Mouse (Mus musculus) liver, embryonic 11.5 days (tissue): ENCODE results near the gene Gins1. TPM values are rescaled to one million over a fixed set of nuclear protein-coding genes. Genes with fewer than 3 reads are reported as not detected.

Source experiments
- ATAC-seq: fragments of 200-750 bp; cut with Nextera tagmentation; replicated peaks from 2 replicates; pipeline ENCODE4 v1.8.0; 2017; ENCODE audit warnings: moderate number of reproducible peaks, mild to moderate bottlenecking, moderate TSS enrichment, moderate library complexity; ENCODE audit not compliant: low FRiP score
- DNase-seq: peaks from one replicate; pipeline ENCODE4 v3.0.0-alpha.2; 2017; ENCODE audit warnings: low spot score
- H3K27ac ChIP-seq: fragments of 300-500 bp; sonication (generic); 2 replicates; pipeline ENCODE4 v1.5.1; 2014; ENCODE audit warnings: mild to moderate bottlenecking, low read depth, low read length, control low read depth
- H3K27me3 ChIP-seq: fragments of 300-500 bp; sonication (generic); replicated peaks from 2 replicates; pipeline ENCODE4 v1.6.1; 2014; ENCODE audit warnings: low read length, mixed read lengths; ENCODE audit not compliant: control insufficient read depth, insufficient read depth
- H3K36me3 ChIP-seq: fragments of 300-500 bp; sonication (generic); 2 replicates; pipeline ENCODE4 v1.6.1; 2014; ENCODE audit warnings: mild to moderate bottlenecking, low read length, moderate library complexity, mixed read lengths; ENCODE audit not compliant: control insufficient read depth, insufficient read depth
- H3K4me1 ChIP-seq: fragments of 300-500 bp; sonication (generic); replicated peaks from 2 replicates; pipeline ENCODE4 v1.6.1; 2014; ENCODE audit warnings: low read length, mixed read lengths; ENCODE audit not compliant: control insufficient read depth, insufficient read depth
- H3K4me2 ChIP-seq: fragments of 300-500 bp; sonication (generic); 2 replicates; pipeline ENCODE4 v1.6.1; 2014; ENCODE audit warnings: mild to moderate bottlenecking, control low read depth, moderate library complexity
- H3K4me3 ChIP-seq: fragments of 300-500 bp; sonication (generic); 2 replicates; pipeline ENCODE4 v1.5.1; 2014; ENCODE audit warnings: low read depth, low read length, control low read depth
- H3K9ac ChIP-seq: fragments of 300-500 bp; sonication (generic); 2 replicates; pipeline ENCODE4 v1.6.1; 2014; ENCODE audit warnings: low read depth, low read length, control low read depth
- H3K9me3 ChIP-seq: fragments of 300-500 bp; sonication (generic); 2 replicates; pipeline ENCODE4 v1.6.1; 2016; ENCODE audit warnings: low read length, inconsistent platforms, mixed read lengths; ENCODE audit not compliant: control insufficient read depth
- WGBS: fragments of 180-500 bp; shearing (Covaris S2); extraction: QIAGEN DNeasy Blood & Tissue Kit; methylation state at CpG from one replicate; pipeline ENCODE4 v1.1.7; 2014; 5-methylcytosine and 5-hydroxymethylcytosine counted together
- polyA plus RNA-seq: library from polyadenylated mRNA; unstranded; fragments of >200 nt; fragmentation: Nextera tagmentation; extraction: Ambion mirVana; gene quantifications from 2 replicates; pipeline ENCODE4 v1.2.1, GENCODE M21; 2014

Gins1 gene
- polyA plus RNA-seq, 1 experiment from 2014 or later, result 65.8 TPM

DNA sequence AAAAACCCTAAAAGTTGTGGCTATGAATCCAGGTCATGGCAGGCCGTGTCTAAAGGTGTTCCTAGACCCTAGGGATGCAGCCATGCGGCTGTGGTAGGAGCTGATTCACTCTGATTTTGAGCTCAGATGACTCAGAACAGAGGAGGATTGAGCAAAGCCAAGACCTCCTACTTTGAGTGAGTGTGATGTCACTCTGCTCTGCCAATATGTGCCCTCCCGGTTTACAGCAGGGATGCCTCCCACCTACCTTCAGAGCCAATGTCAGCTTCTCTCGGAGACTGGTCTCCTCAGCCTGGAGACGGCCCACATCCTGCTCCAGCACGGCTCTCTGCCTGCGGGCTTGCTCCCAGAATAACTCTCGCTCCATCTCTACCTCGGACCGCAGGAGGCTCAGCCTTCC lies 54.3 kb downstream of the Gins1 start:
- Histone ChIP-seq H3K27ac (no peak overlapping the region), H3K36me3 (peaks cover 9% of the 10 kb centered on the region; the same call in 1 of the 2 replicates), H3K4me3 (no peak overlapping the region), H3K9ac (no peak overlapping the region), H3K4me2 (no peak overlapping the region), H3K4me1 (no peaks in the 10 kb centered on the region), H3K27me3 (no peaks in the 10 kb centered on the region), H3K9me3 (no peaks in the 10 kb centered on the region)
- DNase-seq (no peak), ATAC-seq (no peak)
- 91% methylated on average over 10 of the region's 10 CpGs for WGBS

DNA sequence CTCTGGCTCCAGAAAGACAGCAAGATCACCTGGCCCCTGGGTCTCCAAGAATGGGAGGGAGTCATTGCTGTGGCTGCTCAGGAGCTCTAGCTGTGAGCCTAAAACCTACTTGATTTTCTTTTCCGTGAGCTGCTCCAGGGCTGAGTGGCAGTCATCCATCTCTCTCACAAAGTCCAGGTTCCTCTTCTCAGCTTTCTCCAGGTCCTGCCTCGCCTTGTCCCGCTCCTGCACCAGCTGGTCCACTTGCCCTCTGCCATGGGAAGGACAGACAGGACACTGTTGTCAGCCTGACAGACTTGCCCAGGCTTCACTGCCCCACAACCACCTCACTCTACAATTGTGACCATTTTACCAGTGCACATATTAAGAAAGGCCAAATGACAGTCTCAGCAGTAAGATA lies 58.0 kb downstream of the Gins1 start:
- Histone ChIP-seq H3K27me3 (no peaks in the 10 kb centered on the region), H3K36me3 (peaks cover 8% of the 10 kb centered on the region; the same call in 1 of the 2 replicates), H3K9ac (no peak overlapping the region), H3K27ac (no peak overlapping the region), H3K4me1 (no peaks in the 10 kb centered on the region), H3K9me3 (no peaks in the 10 kb centered on the region), H3K4me3 (no peak overlapping the region), H3K4me2 (no peak overlapping the region)
- 83% methylated on average over 3 of the region's 3 CpGs for WGBS
- DNase-seq (no peak), ATAC-seq (no peak)

DNA sequence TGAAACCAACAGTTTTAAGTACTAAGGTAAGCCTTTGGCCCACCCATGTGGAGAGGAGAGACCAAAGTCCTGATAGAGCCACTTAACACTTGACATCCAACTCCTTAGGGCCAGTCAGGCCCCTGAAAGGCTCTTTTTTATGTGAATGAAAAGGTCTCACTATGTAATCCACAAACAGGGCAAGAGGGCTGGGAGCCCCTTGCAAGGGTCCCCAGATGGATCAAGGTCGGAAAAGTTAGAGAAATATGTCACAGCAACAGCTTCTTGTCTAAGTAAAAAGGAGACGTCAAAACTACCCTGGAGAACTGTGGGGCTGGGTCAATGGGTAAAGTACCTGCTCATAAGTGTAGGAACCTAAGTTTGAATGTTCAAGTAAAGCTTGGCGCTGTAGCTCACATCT lies 59.4 kb downstream of the Gins1 start:
- WGBS, result 92% methylated on average over 3 of the region's 3 CpGs
- Histone ChIP-seq H3K9ac (no peak overlapping the region), H3K4me2 (no peak overlapping the region), H3K9me3 (no peaks in the 10 kb centered on the region), H3K36me3 (peaks cover 2% of the 10 kb centered on the region; the same call in 1 of the 2 replicates), H3K27ac (no peak overlapping the region), H3K4me3 (no peak overlapping the region), H3K27me3 (no peaks in the 10 kb centered on the region), H3K4me1 (no peaks in the 10 kb centered on the region)
- ATAC-seq (no peak), DNase-seq (no peak)

DNA sequence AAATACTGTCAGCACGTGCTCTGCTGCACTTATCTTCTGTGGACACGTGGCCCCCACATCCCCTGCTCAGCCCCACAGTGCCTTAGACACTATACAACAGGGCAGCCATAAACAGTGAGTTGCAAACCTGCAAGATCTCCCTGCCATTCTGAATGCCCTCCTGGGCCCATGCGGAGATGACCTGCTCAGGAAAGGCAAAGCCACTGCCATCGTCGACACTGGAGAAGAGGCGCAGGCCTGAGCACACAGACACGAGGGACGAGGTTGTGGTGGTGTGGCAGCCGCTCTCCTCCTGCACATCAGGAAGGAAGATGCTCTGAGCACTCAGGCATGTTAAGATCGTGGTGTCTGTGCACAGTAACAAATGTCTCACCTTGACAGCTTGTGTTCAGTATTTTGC lies 60.8 kb downstream of the Gins1 start:
- Histone ChIP-seq H3K27me3 (no peaks in the 10 kb centered on the region), H3K4me3 (no peak overlapping the region), H3K27ac (no peak overlapping the region), H3K4me2 (no peak overlapping the region), H3K36me3 (no peaks in the 10 kb centered on the region; the same call in 1 of the 2 replicates), H3K4me1 (no peaks in the 10 kb centered on the region), H3K9ac (no peak overlapping the region), H3K9me3 (no peaks in the 10 kb centered on the region)
- DNase-seq, result no peak
- 87% methylated on average over 10 of the region's 10 CpGs for WGBS
- ATAC-seq, result no peak

DNA sequence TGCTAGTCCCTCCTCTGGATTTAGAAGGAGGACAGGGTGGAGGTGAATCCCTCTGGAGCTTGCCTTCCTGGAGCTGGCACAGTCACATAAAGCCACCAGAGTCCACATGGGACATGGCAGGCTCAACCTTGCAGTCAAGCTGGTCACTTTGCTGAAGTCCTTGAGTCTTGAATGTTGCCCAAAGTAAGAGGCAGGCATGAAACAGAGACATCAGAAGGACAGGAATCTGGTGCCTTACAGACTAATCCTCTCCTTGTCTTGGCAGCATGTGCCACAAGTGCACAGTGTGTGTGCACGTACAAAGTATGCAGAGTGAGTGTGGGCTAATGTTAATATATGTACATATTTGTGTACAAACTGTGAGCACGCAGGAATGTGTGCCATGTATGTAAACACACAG lies 62.3 kb downstream of the Gins1 start:
- ATAC-seq (no peak), DNase-seq (no peak)
- Histone ChIP-seq H3K27ac (no peak overlapping the region), H3K4me1 (no peaks in the 10 kb centered on the region), H3K4me3 (no peak overlapping the region), H3K27me3 (no peaks in the 10 kb centered on the region), H3K9ac (no peak overlapping the region), H3K4me2 (no peak overlapping the region), H3K36me3 (no peaks in the 10 kb centered on the region; the same call in 1 of the 2 replicates), H3K9me3 (no peaks in the 10 kb centered on the region)
- WGBS, result 94% methylated on average over 2 of the region's 2 CpGs

DNA sequence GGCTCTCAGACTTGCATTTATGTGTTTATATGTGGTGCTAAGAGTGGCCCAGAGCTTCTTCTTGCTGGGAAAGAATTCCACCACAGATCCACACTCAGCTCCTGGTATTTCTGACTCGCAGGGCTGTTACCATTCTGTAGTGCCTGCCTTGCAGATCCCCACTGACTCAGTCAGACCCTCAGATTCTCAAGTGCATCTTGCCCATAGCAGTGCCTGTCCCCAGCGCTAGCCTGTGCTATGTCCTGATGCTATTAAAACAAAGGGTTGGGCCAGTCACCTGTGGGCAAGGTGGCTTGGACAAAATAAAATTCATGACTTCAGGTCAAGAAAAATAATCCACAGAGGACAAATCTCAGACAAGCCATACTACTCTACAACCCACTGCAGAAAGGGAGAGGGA lies 64.0 kb downstream of the Gins1 start:
- no peak overlapping the region for H3K27ac ChIP-seq
- no peaks in the 10 kb centered on the region for H3K4me1 ChIP-seq
- H3K4me2 ChIP-seq, result no peak overlapping the region
- no peaks in the 10 kb centered on the region for H3K27me3 ChIP-seq
- no peak overlapping the region for H3K4me3 ChIP-seq
- ATAC-seq (no peak), DNase-seq (no peak)
- no peak overlapping the region for H3K9ac ChIP-seq
- 92% methylated on average over 2 of the region's 2 CpGs for WGBS
- H3K36me3 ChIP-seq, result peaks cover 4% of the 10 kb centered on the region; the same call in 1 of the 2 replicates
- no peaks in the 10 kb centered on the region for H3K9me3 ChIP-seq

DNA sequence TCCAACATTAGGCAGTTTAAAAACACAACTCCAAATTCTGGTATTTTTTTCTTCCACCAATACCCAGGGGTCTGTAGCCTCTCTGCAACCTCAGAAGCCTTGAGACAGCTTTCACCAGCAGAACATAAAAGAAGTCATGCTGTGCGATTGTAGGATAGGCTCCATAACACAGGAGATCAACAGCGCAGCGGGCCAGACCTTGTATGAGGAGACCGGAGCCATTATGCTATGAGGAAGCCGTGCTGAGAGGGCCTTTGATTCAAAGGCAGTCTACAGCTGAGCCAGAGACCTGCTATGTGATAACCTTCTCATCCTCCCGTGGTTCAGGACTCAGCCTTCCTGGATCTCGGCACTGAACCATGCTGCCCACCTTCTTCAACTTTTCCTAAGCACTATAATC lies 66.7 kb downstream of the Gins1 start:
- Histone ChIP-seq H3K4me2 (no peak overlapping the region), H3K9ac (no peak overlapping the region), H3K4me3 (no peak overlapping the region), H3K36me3 (peaks cover 8% of the 10 kb centered on the region), H3K9me3 (no peaks in the 10 kb centered on the region), H3K27me3 (no peaks in the 10 kb centered on the region), H3K4me1 (peaks cover 8% of the 10 kb centered on the region), H3K27ac (no peak overlapping the region)
- 85% methylated on average over 7 of the region's 7 CpGs for WGBS
- no peak for ATAC-seq
- DNase-seq, result no peak

DNA sequence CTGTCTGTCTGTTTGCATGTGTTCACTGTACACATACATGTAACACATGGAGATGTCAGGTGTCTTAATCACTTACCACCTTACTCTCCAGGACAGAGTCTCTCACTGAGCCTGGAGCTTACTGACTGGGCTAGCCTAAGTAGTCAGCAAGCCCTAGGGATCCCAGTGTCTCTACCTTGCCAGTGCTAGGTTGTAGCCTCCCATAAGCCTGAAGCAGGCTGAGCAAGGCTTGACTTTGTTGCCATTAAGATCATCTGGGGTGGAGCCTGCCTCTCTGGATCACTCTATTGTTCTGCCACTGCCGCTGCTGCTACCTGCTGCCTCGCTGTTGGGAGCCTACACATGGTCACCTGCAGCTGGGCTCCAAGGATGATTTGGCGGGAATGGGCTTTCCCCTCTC lies 67.5 kb downstream of the Gins1 start:
- H3K4me2 ChIP-seq, result no peak overlapping the region
- no peak for ATAC-seq
- H3K36me3 ChIP-seq, result peaks cover 8% of the 10 kb centered on the region
- no peak overlapping the region for H3K9ac ChIP-seq
- no peak for DNase-seq
- WGBS, result 88% methylated on average over 3 of the region's 3 CpGs
- H3K9me3 ChIP-seq, result no peaks in the 10 kb centered on the region
- no peak overlapping the region for H3K27ac ChIP-seq
- peaks cover 16% of the 10 kb centered on the region for H3K4me1 ChIP-seq
- H3K4me3 ChIP-seq, result no peak overlapping the region
- no peaks in the 10 kb centered on the region for H3K27me3 ChIP-seq

DNA sequence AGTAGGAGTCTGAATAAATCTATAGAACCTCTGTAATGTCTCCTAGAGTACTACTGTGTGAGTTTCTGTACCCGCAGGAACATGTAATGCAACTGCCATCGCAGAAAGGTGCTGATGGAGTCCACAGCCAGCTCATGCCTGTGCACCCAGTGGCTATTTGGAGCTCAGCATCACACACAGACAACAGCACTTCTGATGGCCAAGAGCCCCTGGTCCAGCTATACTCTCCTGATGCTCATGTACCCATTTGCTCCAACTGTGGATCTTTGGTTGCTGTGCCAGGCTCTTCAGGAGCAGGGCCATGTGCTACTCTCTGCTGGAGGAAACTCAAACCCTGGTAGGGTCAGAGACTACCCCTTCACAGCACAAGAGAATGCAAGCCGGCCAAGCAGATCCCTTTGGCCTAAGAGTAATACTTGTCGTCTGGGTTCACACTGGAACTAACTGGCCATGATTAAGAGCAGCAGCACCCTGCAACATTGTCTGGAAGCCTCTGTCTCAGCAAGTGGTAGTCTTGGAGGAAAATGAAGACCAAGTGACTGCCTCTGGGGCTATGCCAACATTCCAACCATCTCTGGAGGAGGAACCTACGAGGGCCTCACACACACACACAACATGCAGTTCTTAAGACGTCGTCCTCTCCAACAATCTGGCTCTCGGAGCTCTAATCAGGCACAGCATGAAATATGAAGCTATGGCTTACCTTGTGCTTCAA lies 68.4 kb downstream of the Gins1 start:
- DNase-seq (no peak), ATAC-seq (no peak)
- 91% methylated on average over 8 of the region's 8 CpGs for WGBS
- no peak overlapping the region for H3K9ac ChIP-seq
- no peaks in the 10 kb centered on the region for H3K27me3 ChIP-seq
- no peaks in the 10 kb centered on the region for H3K9me3 ChIP-seq
- peaks cover 24% of the 10 kb centered on the region for H3K4me1 ChIP-seq
- peaks cover 8% of the 10 kb centered on the region for H3K36me3 ChIP-seq
- H3K4me2 ChIP-seq, result no peak overlapping the region
- no peak overlapping the region for H3K27ac ChIP-seq
- no peak overlapping the region for H3K4me3 ChIP-seq
